Mouse (Mus musculus) bone marrow macrophage, adult 2 months (primary cell): ENCODE measurements around the gene Ap2a2.

Source experiments
- CTCF ChIP-seq: IDR thresholded peaks from 2 replicates; pipeline ENCODE4 v1.5.1; 2012; ENCODE audit warnings: low read depth, mild to moderate bottlenecking, low read length, moderate library complexity
- POLR2A ChIP-seq: IDR thresholded peaks from 2 replicates; pipeline ENCODE4 v1.6.1; 2012; ENCODE audit warnings: mild to moderate bottlenecking, low read depth, low read length, borderline replicate concordance

DNA sequence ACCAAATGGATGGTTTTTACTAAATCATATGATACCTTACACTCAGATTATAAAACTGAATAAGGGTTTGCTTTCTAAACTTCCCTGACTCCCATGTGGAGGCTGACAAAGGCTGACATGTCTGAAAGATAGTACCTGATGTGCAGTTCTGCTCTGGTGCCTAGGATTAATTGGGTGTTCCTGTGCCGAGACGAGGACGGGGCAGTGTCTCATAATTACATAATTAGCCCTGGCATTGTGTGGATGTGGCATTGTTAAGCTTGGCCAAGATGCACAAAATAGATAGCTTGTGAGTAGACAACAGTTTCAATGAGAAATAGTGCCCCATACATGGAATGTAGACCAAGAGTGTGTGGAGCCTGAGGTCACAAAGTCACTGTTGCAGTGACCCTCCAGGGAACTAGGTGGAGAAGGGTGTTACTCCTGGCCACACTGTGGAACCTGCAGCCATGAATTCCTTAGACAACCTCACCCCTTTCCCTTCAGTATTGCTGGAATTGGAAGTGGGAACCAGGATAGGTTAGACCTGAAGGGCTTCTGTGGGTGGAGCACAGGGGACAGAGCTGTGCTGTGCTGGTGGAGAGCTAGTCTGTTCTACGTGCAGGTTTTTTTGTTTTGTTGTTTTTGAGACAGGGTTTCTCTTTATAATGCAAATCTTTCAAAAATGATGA, 8.8 kb downstream of the Ap2a2 start:
- TF ChIP-seq CTCF (no peak), POLR2A (no peak)
